Mouse (Mus musculus) neural tube, embryonic 14.5 days (tissue): ENCODE measurements at regions not wholly inside any gene's neighbourhood (a gene's known extent, or its start where the extent isn't known, plus 50 kb on each side); places are given as distances from the start of the nearest gene placed in this dataset.
A peak's percentile ranks its signal among the peaks of the same experiment; 100 is the strongest.

ENCODE experiments used
- ATAC-seq: fragments of 200-750 bp; cut with Nextera tagmentation; 2 replicates; pipeline ENCODE4 v1.8.0; 2017; ENCODE audit warnings: low read depth, mild to moderate bottlenecking, moderate TSS enrichment, moderate library complexity
- H3K27ac ChIP-seq: fragments of 300-500 bp; sonication (generic); 2 replicates; pipeline ENCODE4 v1.5.1; 2014; ENCODE audit warnings: low read depth, mild to moderate bottlenecking, control low read depth, low read length, moderate library complexity, mixed read lengths
- H3K27me3 ChIP-seq: fragments of 300-500 bp; sonication (generic); 2 replicates; pipeline ENCODE4 v1.6.1; 2014; ENCODE audit warnings: low read length; ENCODE audit not compliant: control insufficient read depth, insufficient read depth
- H3K36me3 ChIP-seq: fragments of 300-500 bp; sonication (generic); 2 replicates; pipeline ENCODE4 v1.6.1; 2014; ENCODE audit warnings: low read length, mixed read lengths; ENCODE audit not compliant: control insufficient read depth, insufficient read depth
- H3K4me1 ChIP-seq: fragments of 300-500 bp; sonication (generic); 2 replicates; pipeline ENCODE4 v1.6.1; 2014; ENCODE audit warnings: low read length; ENCODE audit not compliant: control insufficient read depth, insufficient read depth
- H3K4me2 ChIP-seq: fragments of 300-500 bp; sonication (generic); 2 replicates; pipeline ENCODE4 v1.6.1; 2014; ENCODE audit warnings: mild to moderate bottlenecking, low read depth, low read length, control low read depth
- H3K4me3 ChIP-seq: fragments of 300-500 bp; sonication (generic); 2 replicates; pipeline ENCODE4 v1.5.1; 2014; ENCODE audit warnings: low read depth, low read length, control low read depth, mixed read lengths
- H3K9ac ChIP-seq: fragments of 300-500 bp; sonication (generic); replicated peaks from 2 replicates; pipeline ENCODE4 v1.6.1; 2014; ENCODE audit warnings: low read depth, mild to moderate bottlenecking, control low read depth, low read length, mixed read lengths
- H3K9me3 ChIP-seq: fragments of 300-500 bp; sonication (generic); 2 replicates; pipeline ENCODE4 v1.6.1; 2016; ENCODE audit warnings: low read length; ENCODE audit not compliant: control insufficient read depth
- WGBS: fragments of 180-500 bp; shearing (Covaris S2); extraction: QIAGEN DNeasy Blood & Tissue Kit; methylation state at CpG from one replicate; pipeline ENCODE4 v1.1.7; 2014; 5-methylcytosine and 5-hydroxymethylcytosine counted together

DNA sequence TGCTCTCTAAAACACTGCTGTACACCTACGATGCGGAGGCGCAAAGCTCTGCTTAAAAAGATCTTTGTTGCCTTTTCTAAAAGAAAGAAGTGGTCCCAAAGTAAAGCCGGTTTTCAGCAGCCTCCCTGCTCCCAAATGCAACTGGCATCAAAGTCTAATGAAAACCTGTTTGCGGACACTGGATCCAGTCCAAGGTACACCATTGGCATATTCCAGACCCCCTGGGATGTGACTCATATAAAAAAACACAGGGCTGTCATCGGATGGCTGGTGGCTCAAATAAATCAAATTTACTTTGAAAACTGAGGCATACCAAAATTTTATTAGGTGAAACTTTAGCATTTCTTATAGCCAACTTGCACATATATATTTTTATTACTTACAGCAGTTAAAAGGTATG lies 134.2 kb upstream of the Tbx18 start:
- Histone ChIP-seq H3K9me3 (no peaks in the 10 kb centered on the region), H3K4me2 (no peak overlapping the region), H3K4me3 (no peak overlapping the region), H3K36me3 (no peaks in the 10 kb centered on the region), H3K27me3 (no peaks in the 10 kb centered on the region), H3K27ac (no peak overlapping the region), H3K9ac (no peak overlapping the region), H3K4me1 (no peaks in the 10 kb centered on the region)
- no peak for ATAC-seq
- 83% methylated on average over 6 of the region's 6 CpGs for WGBS

DNA sequence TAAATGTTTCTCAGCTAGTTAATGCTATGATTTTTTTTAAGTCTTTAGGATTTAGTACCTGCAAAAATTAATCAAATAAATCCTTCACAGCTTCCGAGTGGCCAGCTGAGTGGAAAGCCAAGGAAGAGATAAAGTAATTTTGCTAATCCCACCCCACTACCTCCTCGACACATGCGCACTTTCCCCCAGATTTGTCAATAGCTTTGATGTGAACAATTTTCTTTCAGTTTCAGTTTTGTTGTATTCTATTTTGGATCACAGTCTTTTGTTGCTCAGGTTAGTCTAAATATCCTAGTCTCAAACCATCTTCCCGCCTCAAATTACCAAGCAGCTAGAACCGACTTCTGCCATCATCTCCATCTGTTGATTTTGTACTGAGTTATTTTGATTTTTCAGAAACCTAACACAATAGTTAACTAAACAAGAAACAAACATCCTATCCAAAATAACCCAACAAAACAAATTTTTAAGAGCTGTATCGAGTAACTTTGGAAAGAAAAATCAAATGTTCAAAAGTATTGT lies 141.4 kb upstream of the Tbx18 start:
- H3K36me3 ChIP-seq, result no peaks in the 10 kb centered on the region
- no peaks in the 10 kb centered on the region for H3K4me1 ChIP-seq
- no peak overlapping the region for H3K27ac ChIP-seq
- H3K4me2 ChIP-seq, result no peak overlapping the region
- H3K27me3 ChIP-seq, result no peaks in the 10 kb centered on the region
- no peak overlapping the region for H3K4me3 ChIP-seq
- WGBS, result 86% methylated on average over 6 of the region's 6 CpGs
- H3K9ac ChIP-seq, result no peak overlapping the region
- no peak for ATAC-seq
- no peaks in the 10 kb centered on the region for H3K9me3 ChIP-seq

DNA sequence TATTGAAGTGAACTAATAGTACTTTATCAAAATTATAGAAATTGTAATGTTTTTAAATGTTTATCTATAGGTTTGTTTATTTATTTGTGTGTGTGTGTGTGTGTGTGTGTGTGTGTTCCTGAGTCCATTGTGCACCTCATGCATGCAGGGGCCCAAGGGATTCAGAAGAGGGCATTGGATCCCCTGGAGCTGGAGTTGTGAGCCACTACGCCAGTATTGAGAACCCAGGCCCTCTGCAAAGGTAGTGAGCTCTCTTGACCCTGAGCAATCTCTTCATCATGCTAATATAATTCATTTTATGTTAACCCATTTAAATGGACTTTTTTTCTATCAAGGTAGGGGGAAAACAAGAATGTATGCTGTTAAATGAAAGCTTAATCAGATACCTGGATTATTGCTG lies 151.5 kb upstream of the Tbx18 start:
- no peak overlapping the region for H3K27ac ChIP-seq
- no peaks in the 10 kb centered on the region for H3K27me3 ChIP-seq
- H3K4me3 ChIP-seq, result no peak overlapping the region
- WGBS, result 69% methylated on average over 1 of the region's 1 CpGs
- no peak overlapping the region for H3K9ac ChIP-seq
- no peak overlapping the region for H3K4me2 ChIP-seq
- H3K36me3 ChIP-seq, result no peaks in the 10 kb centered on the region
- ATAC-seq, result no peak; the same call in 1 of the 2 replicates
- H3K9me3 ChIP-seq, result no peaks in the 10 kb centered on the region
- no peaks in the 10 kb centered on the region for H3K4me1 ChIP-seq

DNA sequence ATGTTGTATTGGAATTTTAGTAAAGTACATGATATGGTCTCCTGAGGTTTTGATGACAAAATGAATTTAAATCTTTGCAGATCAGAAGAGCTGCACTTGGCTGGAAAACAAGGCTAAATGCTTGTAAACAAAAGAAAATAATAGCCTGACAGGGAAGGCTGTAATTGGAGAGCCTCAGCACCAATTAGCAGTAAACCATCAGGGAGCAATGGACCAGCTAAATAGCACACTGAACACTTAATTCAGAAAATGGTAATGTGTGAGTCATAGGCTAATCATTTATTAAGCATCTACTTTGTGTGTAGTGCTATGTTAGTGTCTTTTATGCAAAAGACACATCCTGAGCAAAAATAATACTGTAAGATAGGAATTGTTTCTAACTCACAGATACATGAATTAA lies 152.0 kb upstream of the Tbx18 start:
- Histone ChIP-seq H3K4me2 (no peak overlapping the region), H3K4me3 (no peak overlapping the region), H3K27ac (no peak overlapping the region), H3K36me3 (no peaks in the 10 kb centered on the region), H3K9me3 (no peaks in the 10 kb centered on the region), H3K9ac (no peak overlapping the region), H3K27me3 (no peaks in the 10 kb centered on the region), H3K4me1 (no peaks in the 10 kb centered on the region)
- peak; percentile 84; the same call in 1 of the 2 replicates for ATAC-seq

DNA sequence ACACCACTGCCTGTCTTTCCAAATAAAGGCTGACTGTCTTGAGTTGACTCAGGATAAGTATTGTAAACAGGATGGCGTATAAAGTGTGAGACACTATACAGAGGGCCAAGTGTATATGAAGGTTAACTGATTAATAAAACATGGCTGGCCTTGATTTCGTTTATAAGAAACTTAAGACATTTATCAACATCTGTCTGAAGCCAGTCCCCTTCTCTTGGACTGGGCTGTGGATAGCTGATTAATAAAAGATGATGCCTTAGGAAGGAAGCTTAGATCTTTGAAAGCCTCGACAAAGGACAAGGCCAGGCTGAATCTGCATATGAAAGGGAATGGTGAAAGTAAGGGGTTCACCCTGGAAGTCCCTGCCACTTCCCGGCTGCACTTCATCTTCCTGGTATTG lies 163.0 kb upstream of the Tbx18 start:
- Histone ChIP-seq H3K36me3 (no peaks in the 10 kb centered on the region), H3K4me3 (no peak overlapping the region), H3K4me2 (no peak overlapping the region), H3K9ac (no peak overlapping the region), H3K9me3 (no peaks in the 10 kb centered on the region), H3K4me1 (no peaks in the 10 kb centered on the region), H3K27me3 (no peaks in the 10 kb centered on the region), H3K27ac (no peak overlapping the region)
- no peak for ATAC-seq
- 13% methylated on average over 4 of the region's 4 CpGs for whole genome bisulfite sequencing

DNA sequence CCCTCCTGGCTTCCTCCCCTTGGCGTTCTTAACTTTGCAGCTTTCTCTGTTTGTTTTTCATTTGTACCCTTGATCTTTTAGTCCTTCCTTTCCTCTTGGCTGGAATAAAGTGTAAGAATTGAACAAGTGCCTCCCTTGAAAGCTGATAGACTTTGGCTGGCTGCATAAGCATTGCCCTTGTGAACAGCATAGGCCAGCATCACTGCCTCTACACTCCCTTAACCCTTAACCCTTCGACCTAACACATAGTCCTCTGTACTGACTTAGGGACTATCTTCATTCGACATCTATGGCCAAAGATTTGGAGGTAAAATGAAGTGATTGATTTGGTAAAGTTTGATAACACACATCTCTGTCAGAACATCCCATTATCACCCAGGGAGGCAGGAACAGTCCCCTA lies 163.5 kb upstream of the Tbx18 start:
- no peak overlapping the region for H3K9ac ChIP-seq
- no peaks in the 10 kb centered on the region for H3K4me1 ChIP-seq
- H3K9me3 ChIP-seq, result no peaks in the 10 kb centered on the region
- no peak overlapping the region for H3K4me2 ChIP-seq
- H3K27ac ChIP-seq, result no peak overlapping the region
- no peaks in the 10 kb centered on the region for H3K27me3 ChIP-seq
- H3K4me3 ChIP-seq, result no peak overlapping the region
- no peak for ATAC-seq
- WGBS, result 53% methylated on average over 3 of the region's 3 CpGs
- no peaks in the 10 kb centered on the region for H3K36me3 ChIP-seq

DNA sequence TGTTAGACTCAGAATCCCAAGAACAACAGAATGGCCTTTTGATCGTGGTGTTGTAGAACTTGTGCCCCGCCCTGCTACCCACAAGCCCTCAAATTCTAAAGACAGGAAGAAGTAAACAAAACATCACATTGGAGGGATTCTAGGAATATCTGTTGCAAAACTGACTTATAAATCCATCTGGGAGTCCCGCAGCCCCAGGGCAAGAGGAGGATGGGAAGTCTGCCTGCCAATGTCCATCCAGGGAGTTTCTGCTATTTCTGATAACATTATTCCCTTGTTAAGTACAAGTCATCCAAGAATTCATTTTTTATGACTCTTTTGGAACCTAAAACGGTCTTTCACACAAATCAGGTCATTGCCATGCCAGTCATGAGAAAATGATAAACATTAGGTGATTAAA lies 164.5 kb upstream of the Tbx18 start:
- H3K4me3 ChIP-seq, result no peak overlapping the region
- H3K9me3 ChIP-seq, result no peaks in the 10 kb centered on the region
- H3K4me1 ChIP-seq, result no peaks in the 10 kb centered on the region
- H3K36me3 ChIP-seq, result no peaks in the 10 kb centered on the region
- no peak for ATAC-seq
- H3K4me2 ChIP-seq, result no peak overlapping the region
- no peaks in the 10 kb centered on the region for H3K27me3 ChIP-seq
- H3K9ac ChIP-seq, result no peak overlapping the region
- 82% methylated on average over 4 of the region's 4 CpGs for WGBS
- H3K27ac ChIP-seq, result no peak overlapping the region

DNA sequence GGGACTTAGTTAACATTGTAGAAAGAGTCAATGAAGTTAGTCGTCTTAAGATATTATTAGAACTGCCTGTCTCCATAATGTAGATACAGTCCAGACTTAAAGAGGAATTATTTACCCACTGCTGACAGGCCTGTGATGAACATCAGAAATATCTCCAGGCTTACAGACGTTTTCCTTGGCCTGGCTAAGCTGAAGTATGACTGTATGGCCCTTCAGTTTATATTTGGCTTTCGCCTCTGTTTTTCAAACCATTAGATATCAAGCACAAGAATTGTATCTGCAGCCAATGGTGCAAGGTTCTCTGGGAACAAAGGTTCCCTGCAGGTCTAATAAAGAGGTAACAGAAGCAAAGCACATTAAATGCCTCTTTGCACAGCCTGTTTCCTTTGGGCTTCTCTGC lies 166.3 kb upstream of the Tbx18 start:
- Histone ChIP-seq H3K27me3 (no peaks in the 10 kb centered on the region), H3K4me2 (no peak overlapping the region), H3K4me3 (no peak overlapping the region), H3K9me3 (no peaks in the 10 kb centered on the region), H3K4me1 (no peaks in the 10 kb centered on the region), H3K9ac (no peak overlapping the region), H3K36me3 (no peaks in the 10 kb centered on the region), H3K27ac (no peak overlapping the region)
- no peak for ATAC-seq
- WGBS, result 74% methylated on average over 3 of the region's 3 CpGs

DNA sequence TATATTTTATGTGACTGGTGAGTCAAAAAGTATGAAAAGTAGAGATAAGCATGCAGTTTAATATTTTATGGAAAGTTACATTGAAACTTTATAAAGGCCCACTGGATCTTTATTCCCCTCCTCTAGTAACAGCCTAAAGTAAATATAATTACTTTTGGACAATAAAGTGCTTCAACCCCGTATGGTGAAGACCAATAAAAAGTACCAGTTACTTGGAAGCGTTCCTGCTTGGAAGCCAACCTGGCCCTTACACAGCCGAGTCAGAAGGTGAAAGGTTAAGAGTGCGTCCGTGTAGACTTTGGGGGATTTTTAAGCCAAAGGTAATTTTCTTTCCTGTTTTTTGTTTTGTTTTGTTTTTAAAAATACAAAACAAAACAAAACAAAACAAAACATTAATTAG lies 168.3 kb upstream of the Tbx18 start:
- no peak for ATAC-seq

DNA sequence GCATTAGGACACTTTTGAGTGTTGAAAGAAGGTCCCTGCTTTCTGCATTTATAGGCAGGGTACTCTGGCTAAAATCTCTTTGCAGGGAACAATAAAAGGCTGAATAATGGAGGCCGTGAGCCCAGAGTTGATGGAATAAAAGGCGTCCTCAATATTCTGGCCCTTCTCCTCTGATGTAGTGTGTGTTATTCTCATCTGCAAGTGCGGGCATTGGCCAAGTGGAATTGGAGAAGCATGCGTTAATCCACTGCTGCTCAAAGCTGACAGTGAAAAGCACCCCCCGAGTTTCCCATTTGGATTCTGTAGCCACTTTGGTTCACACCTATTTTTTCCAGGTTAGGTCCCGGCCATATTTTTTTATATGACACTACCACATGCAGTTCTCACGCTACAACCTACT lies 168.7 kb upstream of the Tbx18 start:
- no peak for ATAC-seq
- Histone ChIP-seq H3K9me3 (no peaks in the 10 kb centered on the region), H3K4me3 (no peak overlapping the region), H3K27ac (no peak overlapping the region), H3K4me2 (no peak overlapping the region), H3K9ac (no peak overlapping the region), H3K36me3 (no peaks in the 10 kb centered on the region), H3K4me1 (no peaks in the 10 kb centered on the region), H3K27me3 (no peaks in the 10 kb centered on the region)
- WGBS, result 70% methylated on average over 7 of the region's 7 CpGs

More for the DNA sequence above, 168.3 kb upstream of the Tbx18 start:
- Histone ChIP-seq H3K27me3 (no peaks in the 10 kb centered on the region), H3K9me3 (no peaks in the 10 kb centered on the region), H3K36me3 (no peaks in the 10 kb centered on the region), H3K27ac (no peak overlapping the region), H3K4me1 (no peaks in the 10 kb centered on the region), H3K4me2 (no peak overlapping the region), H3K4me3 (no peak overlapping the region), H3K9ac (no peak overlapping the region)
- 51% methylated on average over 5 of the region's 5 CpGs for WGBS
